Mouse (Mus musculus) frontal cortex, postnatal 25 days (tissue): ENCODE measurements around the gene Krtap4-1.

Source experiments
- DNase-seq, 2 experiments: peaks; one replicate each; pipeline ENCODE4 v3.0.0; 2022; ENCODE audit warnings: low spot score in 2 of 2

Krtap4-1 gene

DNA sequence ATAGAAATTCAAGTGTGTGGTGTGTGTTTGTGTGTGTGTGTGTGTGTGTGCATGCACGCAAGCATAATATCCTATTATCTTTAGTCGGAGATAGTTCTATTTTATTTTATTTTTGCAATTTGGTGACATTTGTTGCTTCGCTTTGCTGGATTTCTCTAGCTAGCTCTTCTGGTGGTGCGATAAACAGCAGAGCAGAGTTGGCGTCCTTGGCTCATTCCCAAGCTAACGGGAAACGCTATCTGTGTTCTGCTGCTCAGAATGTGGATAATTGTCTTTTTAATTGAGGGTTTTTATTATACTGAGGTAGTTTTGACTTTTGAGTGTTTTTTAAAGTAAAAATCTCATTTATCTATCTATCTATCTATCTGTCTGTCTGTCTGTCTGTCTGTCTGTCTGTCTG, 42.9 kb downstream of the Krtap4-1 start:
- DNase-seq: no peak

DNA sequence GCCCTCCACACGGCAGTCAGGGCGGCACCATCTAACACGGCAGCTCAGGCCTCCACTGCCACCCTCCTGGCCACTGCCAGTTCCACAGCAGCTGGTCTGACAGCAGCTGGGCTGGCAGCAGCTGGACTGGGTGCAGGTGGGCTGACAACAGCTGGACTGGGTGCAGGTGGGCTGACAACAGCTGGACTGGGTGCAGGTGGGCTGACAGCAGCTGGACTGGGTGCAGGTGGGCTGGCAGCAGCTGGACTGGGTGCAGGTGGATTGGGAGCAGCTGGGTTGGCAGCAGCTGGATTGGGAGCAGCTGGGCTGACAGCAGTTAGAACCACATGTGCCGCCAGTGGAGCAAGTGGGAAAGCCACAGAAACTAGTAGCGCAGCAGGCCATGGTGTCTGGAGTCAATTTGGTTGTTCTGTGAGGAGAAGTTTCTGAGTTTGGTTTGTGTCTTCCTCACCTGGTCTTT, 44.8 kb downstream of the Krtap4-1 start, which contains the start of gene Krtap1-4:
Gene Krtap1-4, minus strand, starts transcription at position 410 of the 460 bp plus-strand sequence.
- no peak for DNase-seq

DNA sequence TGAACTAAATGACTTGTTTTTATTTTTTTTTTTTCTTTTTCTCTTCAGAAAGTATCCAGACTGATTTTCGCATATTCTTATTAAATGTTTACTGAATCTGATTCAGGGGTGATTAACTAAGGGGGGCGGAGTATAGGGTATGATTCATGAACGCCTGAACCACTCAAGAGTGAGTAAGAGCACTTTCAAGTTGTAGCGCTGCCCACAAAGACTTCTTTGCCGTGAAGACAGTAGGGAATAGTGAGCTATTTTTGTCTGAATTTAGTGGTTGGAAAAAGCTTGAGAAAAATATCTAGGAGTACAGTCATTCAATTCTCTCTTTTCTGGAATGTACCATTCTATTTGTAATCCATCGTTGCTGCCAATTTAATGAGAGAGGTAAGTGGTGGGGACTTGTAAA, 46.5 kb downstream of the Krtap4-1 start:
- DNase-seq: no peak

DNA sequence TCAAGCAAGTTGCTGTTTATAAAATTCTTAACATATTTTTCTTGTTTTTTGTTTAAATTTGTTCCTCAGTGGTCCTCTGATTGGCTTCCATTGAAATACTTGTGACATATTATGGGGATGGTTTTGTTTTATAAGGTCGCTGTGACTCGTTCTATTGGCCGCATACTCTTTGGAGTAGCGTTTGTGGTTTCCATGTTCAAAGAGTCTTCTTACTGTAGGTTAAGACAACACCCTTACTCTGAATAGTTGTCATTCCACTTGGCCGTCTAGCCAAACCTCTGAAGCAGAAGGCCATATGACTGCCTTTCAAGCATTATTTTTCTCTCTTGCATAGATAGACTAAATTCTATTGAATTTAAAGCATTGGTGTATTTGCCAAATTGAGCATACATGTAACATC, 47.0 kb downstream of the Krtap4-1 start:
- DNase-seq: no peak

GRCm38 (mm10) chr11:99580636-99581035, 47.4 kb downstream of the Krtap4-1 start, which contains the start of gene Krtap1-5:
Gene Krtap1-5, minus strand, starts transcription at chr11:99581016.
- no peak for DNase-seq
